Mouse (Mus musculus) c-Kit-positive CD71-negative TER-119-negative erythroid progenitor cells, embryonic 14.5 days (primary cell): ENCODE measurements at regions not wholly inside any gene's neighbourhood (a gene's known extent, or its start where the extent isn't known, plus 50 kb on each side); places are given as distances from the start of the nearest gene placed in this dataset.

ENCODE experiments used
- DNase-seq: peaks from one replicate; pipeline ENCODE4 v3.0.0-alpha.2; 2013; ENCODE audit warnings: low read depth

GRCm38 (mm10) chr15:28081147-28081546, 55.5 kb upstream of the Trio start:
- DNase-seq: peak; percentile 49

- DNase-seq: no peak
Measured at GRCm38 (mm10) chr15:28082411-28082810, 56.8 kb upstream of the Trio start.

GRCm38 (mm10) chr15:28105956-28106355, 80.3 kb upstream of the Trio start:
- DNase-seq: no peak

- DNase-seq: no peak
Measured at GRCm38 (mm10) chr15:28109916-28110315, 84.3 kb upstream of the Trio start.

- DNase-seq: no peak
Measured at GRCm38 (mm10) chr15:28113491-28113890, 87.8 kb upstream of the Trio start.

- DNase-seq: no peak
Measured at GRCm38 (mm10) chr15:28114180-28114747, 88.6 kb upstream of the Trio start.

- no peak for DNase-seq
Measured at GRCm38 (mm10) chr15:28126846-28127245, 76.7 kb upstream of the Dnah5 start.

- DNase-seq: no peak
Measured at GRCm38 (mm10) chr15:28129536-28129935, 74.0 kb upstream of the Dnah5 start.

GRCm38 (mm10) chr15:28131546-28131945, 72.0 kb upstream of the Dnah5 start:
- DNase-seq: no peak

- no peak for DNase-seq
Measured at GRCm38 (mm10) chr15:28133171-28133810, 70.3 kb upstream of the Dnah5 start.

GRCm38 (mm10) chr15:28134206-28134605, 69.3 kb upstream of the Dnah5 start:
- DNase-seq: no peak

- DNase-seq: no peak
Measured at GRCm38 (mm10) chr15:28138806-28139205, 64.7 kb upstream of the Dnah5 start.

GRCm38 (mm10) chr15:28140301-28140700, 63.3 kb upstream of the Dnah5 start:
- DNase-seq: no peak

- DNase-seq: no peak
Measured at GRCm38 (mm10) chr15:28141345-28141744, 62.2 kb upstream of the Dnah5 start.

- DNase-seq: no peak
Measured at GRCm38 (mm10) chr15:28144217-28144616, 59.3 kb upstream of the Dnah5 start.

GRCm38 (mm10) chr15:28144846-28145245, 58.7 kb upstream of the Dnah5 start:
- DNase-seq: no peak

GRCm38 (mm10) chr15:28151678-28152077, 51.9 kb upstream of the Dnah5 start:
- DNase-seq: no peak
